Mouse (Mus musculus): ENCODE data around the gene Lfng.

The Lfng gene

GRCm38 (mm10) chr5:140661875-140662643, 54.9 kb downstream of the Lfng start:
- DNase-seq (ENCODE audit: low spot score in 2 of 2) = no peak

- peak in 1 of 2 experiments; percentile 34 for DNase-seq (ENCODE audit: low spot score in 2 of 2)
Measured at GRCm38 (mm10) chr5:140662741-140663592, 55.8 kb downstream of the Lfng start.

- peak in 1 of 2 experiments; percentile 53 for DNase-seq (ENCODE audit: low spot score in 2 of 2)
Measured at GRCm38 (mm10) chr5:140663621-140664180, 56.6 kb downstream of the Lfng start.
